Mouse (Mus musculus): ENCODE measurements at regions not wholly inside any gene's neighbourhood (a gene's known extent, or its start where the extent isn't known, plus 50 kb on each side); places are given as distances from the start of the nearest gene placed in this dataset.
"Not testable (repeated sequence)": the region's sequence is repeated elsewhere in the genome, so short reads cannot be mapped to it uniquely, and the experiment has no call there.

- DNase-seq, result peak; percentile 97
Measured at GRCm38 (mm10) chr12:29290591-29291351, 237.4 kb upstream of the Myt1l start.

GRCm38 (mm10) chr12:29297984-29298383 lies 230.2 kb upstream of the Myt1l start:
- no peak for DNase-seq

- no peak for DNase-seq
Measured at GRCm38 (mm10) chr12:29315636-29316035, 212.5 kb upstream of the Myt1l start.

DNA sequence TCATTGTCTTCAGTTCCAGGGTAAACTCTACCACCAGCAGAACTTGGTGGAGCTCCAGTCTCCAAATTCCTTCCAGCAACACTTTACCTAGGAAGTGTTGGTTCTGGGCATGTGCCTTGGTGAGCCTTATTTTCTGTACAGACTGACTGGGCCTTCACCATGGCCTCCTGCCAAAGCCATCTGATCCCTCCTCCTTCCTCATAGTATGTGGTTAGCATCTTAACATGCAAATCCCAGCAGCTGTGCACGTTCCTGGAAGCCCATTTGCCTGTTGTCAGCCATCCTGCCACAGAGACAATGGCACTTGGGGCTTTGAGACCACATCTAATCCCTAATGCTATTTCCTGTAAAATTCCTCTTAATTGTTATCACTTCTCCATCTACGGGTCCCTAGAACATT lies 206.7 kb upstream of the Myt1l start:
- DNase-seq, result no peak

DNA sequence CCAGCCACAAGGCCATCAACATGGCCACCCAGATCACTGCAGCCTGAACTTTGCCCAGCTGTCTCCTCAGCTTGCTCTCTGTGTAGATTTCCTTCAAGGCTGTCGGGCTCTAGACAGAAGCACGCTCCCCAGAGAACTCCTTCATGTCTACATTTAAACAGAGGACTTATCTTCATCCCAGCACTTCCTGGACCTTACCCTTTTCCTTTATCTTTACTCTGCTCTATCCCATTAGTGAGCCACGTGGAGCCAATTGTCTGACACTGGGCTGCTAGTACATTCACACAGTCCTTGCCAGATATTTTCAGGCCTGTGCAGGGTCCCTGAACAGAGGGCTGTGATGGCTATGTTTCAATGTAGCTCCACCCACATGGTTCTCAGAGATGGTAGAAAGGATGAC lies 204.7 kb upstream of the Myt1l start:
- DNase-seq, result no peak

DNA sequence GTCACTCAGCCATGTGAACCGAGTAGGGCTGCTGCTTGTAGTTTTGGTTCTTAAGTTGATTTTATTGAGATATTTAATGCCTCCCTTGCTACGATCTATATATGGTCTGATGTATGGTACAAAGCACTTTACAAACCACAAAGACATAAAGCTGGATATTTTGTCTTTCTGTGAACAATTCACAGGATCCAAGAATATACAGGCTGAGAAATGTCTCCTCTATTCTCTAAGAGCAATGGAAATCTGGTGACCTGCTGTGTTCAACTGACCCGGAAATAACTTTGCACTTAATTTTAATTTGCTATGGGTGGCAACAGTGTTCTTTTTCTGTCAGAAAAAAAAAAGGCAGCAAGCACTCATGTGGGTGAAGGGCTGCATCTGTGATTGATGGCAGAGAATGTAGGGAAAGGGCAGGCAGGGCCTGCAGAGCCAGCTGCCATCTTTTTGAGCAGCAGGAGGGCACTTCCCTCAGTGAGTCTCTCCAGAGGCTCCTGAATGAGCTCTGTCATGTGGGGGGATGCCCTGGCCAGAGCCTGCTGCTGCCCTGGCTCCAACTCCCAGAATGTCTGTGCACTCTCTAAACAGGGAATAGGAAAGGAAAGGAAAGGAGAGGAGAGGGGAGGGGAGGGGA lies 192.2 kb upstream of the Myt1l start:
- no peak for DNase-seq

- no peak for DNase-seq
Measured at GRCm38 (mm10) chr12:29337336-29337735, 190.8 kb upstream of the Myt1l start.

DNA sequence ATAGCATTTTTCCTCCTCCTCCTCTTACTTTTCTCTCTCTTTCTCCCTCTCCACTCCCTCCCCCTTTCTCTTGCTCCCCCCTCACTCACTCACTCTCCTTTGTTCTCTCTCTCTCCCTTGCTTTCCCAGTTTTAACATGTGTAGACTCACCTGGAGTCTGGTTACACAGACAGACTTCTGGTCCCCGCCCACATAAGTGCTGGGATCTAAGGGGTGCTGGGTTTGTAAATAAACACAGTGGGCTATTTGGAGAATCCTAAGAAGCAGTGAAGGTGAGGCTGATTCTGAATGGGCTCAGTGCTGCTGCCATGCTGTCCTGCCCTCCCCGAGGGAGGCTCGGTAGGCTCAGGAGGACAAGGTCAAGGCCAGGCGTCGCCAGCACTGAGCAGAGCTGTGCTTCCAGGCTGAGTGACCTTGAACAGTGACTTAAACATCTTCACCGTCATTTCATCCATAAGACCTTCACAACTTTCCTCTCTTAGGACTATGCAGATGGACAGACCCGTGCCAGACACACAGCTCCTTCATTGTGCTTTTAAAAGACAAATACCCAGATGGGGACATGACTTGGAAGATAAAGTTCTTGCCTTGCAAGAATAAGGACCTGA lies 186.7 kb upstream of the Myt1l start:
- DNase-seq, result no peak

GRCm38 (mm10) chr12:29343147-29343852 lies 184.9 kb upstream of the Myt1l start:
- DNase-seq, result no peak

DNA sequence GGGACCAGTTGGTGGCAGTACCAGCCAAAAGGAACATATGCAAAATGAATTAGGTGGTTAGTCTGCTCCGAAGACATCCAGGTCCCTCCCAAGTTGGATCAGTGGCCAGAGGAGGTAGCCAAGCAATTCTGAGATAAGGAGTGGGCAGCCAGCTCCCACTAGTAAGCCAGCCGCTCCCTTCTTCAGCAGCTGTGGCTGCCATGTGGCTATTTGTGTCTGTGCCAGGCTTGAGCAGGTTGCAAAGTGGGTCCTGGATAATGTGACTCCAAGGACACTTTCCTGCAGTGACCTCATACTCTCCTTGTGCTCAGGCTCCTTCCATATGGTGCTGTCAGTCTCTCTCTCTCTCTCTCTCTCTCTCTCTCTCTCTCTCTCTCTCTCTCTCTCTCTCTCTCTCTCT lies 179.5 kb upstream of the Myt1l start:
- peak; percentile 46 to 58 for DNase-seq

DNA sequence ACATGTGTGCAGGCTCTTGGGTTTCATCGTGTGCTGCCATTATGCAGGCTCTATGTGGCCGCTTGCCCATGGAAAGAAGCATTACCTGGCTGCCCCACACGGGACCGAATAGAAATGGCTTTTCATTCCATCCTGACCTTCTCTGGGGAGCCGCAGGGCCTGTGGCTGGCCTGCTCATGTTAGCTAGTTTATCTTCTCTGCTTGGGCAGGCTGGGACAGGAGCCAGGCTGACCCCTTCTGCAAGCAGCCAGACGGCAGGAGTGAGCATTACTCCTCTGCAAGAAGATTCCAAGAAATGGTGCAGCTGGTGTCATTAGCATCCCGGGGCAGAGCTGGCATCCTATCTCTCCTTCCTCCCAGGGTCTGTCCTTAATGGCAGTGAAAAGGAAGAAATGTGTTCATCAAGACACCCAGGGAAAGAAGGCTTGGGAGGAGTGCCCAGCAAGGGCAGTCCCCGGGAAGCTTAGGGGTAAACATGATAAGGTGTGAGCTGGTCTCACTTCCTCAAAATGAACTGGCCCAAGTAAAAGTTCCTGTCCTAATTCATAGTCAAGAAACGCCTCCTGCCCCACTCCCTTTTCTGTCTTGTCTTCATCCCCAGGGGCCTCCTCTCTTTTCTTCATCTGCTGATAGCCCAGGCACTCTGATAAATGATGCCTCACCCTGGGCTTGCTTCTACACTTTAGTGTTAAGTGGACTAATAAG lies 178.9 kb upstream of the Myt1l start:
- peak; percentile 28 to 56 for DNase-seq

DNA sequence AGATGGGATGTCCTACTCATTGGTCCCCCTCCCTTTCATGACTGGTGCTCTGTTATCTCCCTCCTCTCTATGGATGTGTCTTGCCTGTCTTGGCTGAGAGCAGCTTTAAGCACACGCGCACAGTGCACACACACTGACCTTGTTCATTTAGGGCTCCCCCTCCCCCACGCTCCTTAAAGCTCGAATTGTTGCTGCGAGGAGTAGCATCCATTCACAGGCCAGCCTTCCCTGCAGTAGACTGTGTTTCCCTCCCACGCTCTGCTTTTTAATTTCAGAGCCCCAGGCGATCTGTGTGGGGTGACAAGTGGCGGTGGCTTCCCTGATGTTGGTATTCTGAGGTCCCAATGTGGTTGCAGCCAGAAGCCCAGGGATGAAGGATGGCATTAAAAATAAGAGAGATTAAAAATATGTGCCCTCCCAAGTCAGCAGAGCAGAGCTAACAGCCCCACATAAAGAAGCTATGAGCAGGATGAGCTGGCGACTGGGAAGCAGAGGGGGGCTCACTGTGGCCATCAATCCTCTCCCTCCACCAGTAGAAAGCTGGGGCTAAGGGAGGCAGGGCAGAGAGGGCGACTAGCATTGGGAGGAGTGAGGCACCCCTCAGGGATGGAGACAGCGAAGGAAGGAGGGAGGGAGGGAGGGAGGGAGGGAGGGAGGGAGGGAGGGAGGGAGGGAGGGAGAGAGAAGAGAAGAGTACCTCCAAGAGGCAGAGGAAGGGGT lies 174.2 kb upstream of the Myt1l start:
- DNase-seq, result no peak

DNA sequence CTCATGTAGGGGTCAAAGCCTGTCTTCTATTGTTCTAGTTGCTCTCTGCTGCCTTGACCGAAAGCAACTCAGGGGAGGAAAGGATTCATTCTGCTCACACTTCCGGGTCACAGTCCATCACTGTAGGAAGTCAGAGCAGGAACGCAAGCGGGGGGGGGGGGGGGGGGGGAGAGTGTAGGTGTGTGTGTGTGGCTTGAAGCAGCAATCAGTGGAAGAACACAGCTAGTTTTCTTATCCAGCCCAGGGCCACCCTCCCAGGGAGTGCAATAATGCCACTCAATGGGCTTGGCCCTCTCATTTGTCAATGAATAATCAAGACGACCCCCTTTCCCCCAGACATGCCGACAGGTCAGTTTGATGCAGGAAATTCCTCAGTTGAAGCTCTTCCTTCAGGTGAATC lies 173.4 kb upstream of the Myt1l start:
- DNase-seq, result no peak

GRCm38 (mm10) chr12:29356681-29357397 lies 171.3 kb upstream of the Myt1l start:
- peak; percentile 17 to 20 for DNase-seq

DNA sequence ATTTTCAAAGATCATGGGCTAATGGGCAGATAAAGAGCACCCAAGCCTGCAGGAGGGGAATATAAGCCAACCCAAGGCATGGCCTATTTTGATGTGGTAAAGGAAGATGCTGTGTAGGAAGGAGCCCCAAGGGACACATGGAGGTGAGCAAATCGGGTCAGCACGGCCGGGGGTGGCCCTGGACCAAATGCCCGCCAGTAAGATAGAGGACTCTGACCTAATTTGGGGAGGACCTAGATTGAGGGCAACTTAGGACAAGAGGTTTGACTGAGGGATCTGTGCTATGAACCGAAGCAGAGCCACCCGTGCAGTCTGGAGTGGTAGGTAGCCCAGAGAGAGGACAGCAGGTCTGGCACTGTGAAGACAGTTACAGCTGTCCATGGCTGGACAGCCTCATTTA lies 166.9 kb upstream of the Myt1l start:
- peak; percentile 28 to 43 for DNase-seq

GRCm38 (mm10) chr12:29367741-29368106 lies 160.5 kb upstream of the Myt1l start:
- DNase-seq, result not testable (repeated sequence)

GRCm38 (mm10) chr12:29368107-29368819 lies 159.9 kb upstream of the Myt1l start:
- DNase-seq, result peak; percentile 77 to 80

DNA sequence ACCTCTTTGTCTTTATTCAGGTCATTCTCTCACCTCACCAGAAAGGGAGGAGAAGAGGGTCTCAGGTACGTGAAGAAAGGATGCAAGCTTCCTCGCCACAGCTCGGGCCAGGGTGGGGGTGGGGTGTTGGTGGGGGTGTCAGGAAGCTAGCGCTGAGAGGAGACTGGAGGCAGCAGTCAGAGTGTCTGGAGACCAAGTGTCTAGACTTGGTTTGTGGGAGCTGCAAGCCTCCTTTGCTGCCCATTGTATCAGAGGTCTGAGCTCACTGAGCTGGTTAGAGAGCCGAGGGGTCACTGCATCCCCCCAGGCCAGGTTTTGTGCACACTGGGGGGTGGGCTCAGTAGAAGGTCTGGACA lies 159.4 kb upstream of the Myt1l start:
- DNase-seq, result peak in 1 of 2 experiments; percentile 20

DNA sequence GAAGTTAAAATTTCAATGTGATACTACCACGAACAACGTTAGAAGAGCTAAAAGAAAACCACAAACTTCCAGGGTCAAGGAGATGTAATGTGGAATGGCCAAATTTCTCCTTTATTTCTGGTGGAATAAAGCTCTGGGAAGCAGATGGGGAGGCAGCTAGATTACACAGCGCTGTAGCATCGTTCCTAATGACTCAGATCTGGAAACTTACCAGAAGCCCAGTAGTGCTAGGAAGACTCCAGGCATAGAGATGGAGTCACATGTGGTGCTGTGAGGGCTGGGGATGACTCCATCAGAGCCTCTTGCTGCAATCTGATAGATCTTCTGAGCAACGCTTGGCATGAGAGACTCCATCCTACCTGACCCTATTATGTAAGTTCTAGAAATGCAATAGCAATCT lies 136.4 kb upstream of the Myt1l start:
- no peak for DNase-seq

GRCm38 (mm10) chr12:29394271-29394670 lies 133.9 kb upstream of the Myt1l start:
- DNase-seq, result no peak

DNA sequence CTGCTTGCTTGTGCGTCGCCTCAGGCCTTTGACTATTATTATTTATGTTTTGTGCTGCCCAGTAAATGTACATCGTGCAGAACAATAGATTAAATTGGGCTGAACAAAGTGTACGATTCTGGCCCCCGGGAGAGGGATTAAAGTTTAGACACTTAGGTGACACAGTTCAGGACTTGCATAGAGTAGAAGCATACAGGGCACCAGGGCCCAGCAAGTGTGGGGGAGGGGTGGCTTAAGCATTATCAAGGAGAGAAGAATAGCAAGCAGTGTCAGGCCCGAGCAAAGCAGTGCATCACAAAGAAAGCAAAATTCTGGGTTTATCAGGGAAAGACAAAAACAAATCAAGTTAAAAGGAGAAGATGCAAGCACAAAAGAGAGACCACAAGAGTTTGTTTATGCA lies 133.3 kb upstream of the Myt1l start:
- DNase-seq, result no peak

Measured in cerebellum, postnatal 25 days (tissue).